Mouse (Mus musculus) kidney, adult 11 months (tissue): ENCODE data around the gene Oma1.

Experiments used
- DNase-seq: peaks from one replicate; pipeline ENCODE4 v3.0.0; 2022

Gene Oma1

GRCm38 (mm10) chr4:103358941-103359448, 45.4 kb downstream of the Oma1 start:
- DNase-seq, result no peak

GRCm38 (mm10) chr4:103382171-103382570, 68.6 kb downstream of the Oma1 start:
- DNase-seq, result no peak

- no peak for DNase-seq
Observed at GRCm38 (mm10) chr4:103385031-103385430, 71.4 kb downstream of the Oma1 start.

GRCm38 (mm10) chr4:103385835-103386787, 72.5 kb downstream of the Oma1 start:
- DNase-seq, result no peak

- DNase-seq, result no peak
Observed at GRCm38 (mm10) chr4:103387292-103387691, 73.7 kb downstream of the Oma1 start.

GRCm38 (mm10) chr4:103388530-103389178, 75.0 kb downstream of the Oma1 start:
- no peak for DNase-seq

GRCm38 (mm10) chr4:103389583-103389982, 76.0 kb downstream of the Oma1 start:
- DNase-seq, result no peak

GRCm38 (mm10) chr4:103390499-103390898, 76.9 kb downstream of the Oma1 start:
- DNase-seq, result no peak

GRCm38 (mm10) chr4:103395066-103395465, 81.5 kb downstream of the Oma1 start:
- no peak for DNase-seq

- DNase-seq, result no peak
Observed at GRCm38 (mm10) chr4:103395905-103396304, 82.3 kb downstream of the Oma1 start.

GRCm38 (mm10) chr4:103396876-103397275, 83.3 kb downstream of the Oma1 start:
- DNase-seq, result no peak

- DNase-seq, result no peak
Observed at GRCm38 (mm10) chr4:103402581-103402980, 89.0 kb downstream of the Oma1 start.

GRCm38 (mm10) chr4:103405321-103405720, 91.7 kb downstream of the Oma1 start:
- DNase-seq, result no peak

- DNase-seq, result no peak
Observed at GRCm38 (mm10) chr4:103410217-103410799, 96.7 kb downstream of the Oma1 start.
